Mouse (Mus musculus) retina, adult 2 months (tissue): ENCODE measurements around the gene Gm340.

Source experiments
- DNase-seq: peaks from one replicate; pipeline ENCODE4 v3.0.0-alpha.2; 2012; ENCODE audit warnings: low read depth, low spot score

Gene Gm340

GRCm38 (mm10) chr19:41581706-41582420 lies at the start of gene Gm340:
TSS of gene Gm340 (plus strand) at chr19:41582370.
- DNase-seq: no peak

- no peak for DNase-seq
Observed at GRCm38 (mm10) chr19:41534021-41534420, 48.1 kb upstream of the Gm340 start.

- no peak for DNase-seq
Observed at GRCm38 (mm10) chr19:41556981-41557380, 25.2 kb upstream of the Gm340 start.

- DNase-seq: no peak
Observed at GRCm38 (mm10) chr19:41557491-41557890, 24.7 kb upstream of the Gm340 start.

GRCm38 (mm10) chr19:41558891-41559486 lies 23.2 kb upstream of the Gm340 start:
- no peak for DNase-seq

- DNase-seq: no peak
Observed at GRCm38 (mm10) chr19:41560856-41561255, 21.3 kb upstream of the Gm340 start.

GRCm38 (mm10) chr19:41568791-41569190 lies 13.4 kb upstream of the Gm340 start:
- no peak for DNase-seq

- DNase-seq: no peak
Observed at GRCm38 (mm10) chr19:41573700-41574099, 8.5 kb upstream of the Gm340 start.

GRCm38 (mm10) chr19:41577576-41577975 lies 4.6 kb upstream of the Gm340 start:
- DNase-seq: no peak

GRCm38 (mm10) chr19:41579311-41579920 lies 2.8 kb upstream of the Gm340 start:
- no peak for DNase-seq

GRCm38 (mm10) chr19:41582918-41583514 lies 846 bp downstream of the Gm340 start:
- DNase-seq: no peak

- DNase-seq: no peak
Observed at GRCm38 (mm10) chr19:41586752-41587151, 4.6 kb downstream of the Gm340 start.

- DNase-seq: no peak
Observed at GRCm38 (mm10) chr19:41587431-41588222, 5.5 kb downstream of the Gm340 start.

GRCm38 (mm10) chr19:41589026-41589425 lies 6.9 kb downstream of the Gm340 start:
- no peak for DNase-seq

- DNase-seq: no peak
Observed at GRCm38 (mm10) chr19:41589681-41590080, 7.5 kb downstream of the Gm340 start.

- DNase-seq: no peak
Observed at GRCm38 (mm10) chr19:41591808-41592207, 9.6 kb downstream of the Gm340 start.

- no peak for DNase-seq
Observed at GRCm38 (mm10) chr19:41597170-41597894, 15.2 kb downstream of the Gm340 start.

- no peak for DNase-seq
Observed at GRCm38 (mm10) chr19:41600647-41601046, 18.5 kb downstream of the Gm340 start.

- DNase-seq: no peak
Observed at GRCm38 (mm10) chr19:41606208-41606987, 24.2 kb downstream of the Gm340 start.

- DNase-seq: no peak
Observed at GRCm38 (mm10) chr19:41611683-41612082, 29.5 kb downstream of the Gm340 start.
